Mouse (Mus musculus): ENCODE data around the gene Npl.

DNA sequence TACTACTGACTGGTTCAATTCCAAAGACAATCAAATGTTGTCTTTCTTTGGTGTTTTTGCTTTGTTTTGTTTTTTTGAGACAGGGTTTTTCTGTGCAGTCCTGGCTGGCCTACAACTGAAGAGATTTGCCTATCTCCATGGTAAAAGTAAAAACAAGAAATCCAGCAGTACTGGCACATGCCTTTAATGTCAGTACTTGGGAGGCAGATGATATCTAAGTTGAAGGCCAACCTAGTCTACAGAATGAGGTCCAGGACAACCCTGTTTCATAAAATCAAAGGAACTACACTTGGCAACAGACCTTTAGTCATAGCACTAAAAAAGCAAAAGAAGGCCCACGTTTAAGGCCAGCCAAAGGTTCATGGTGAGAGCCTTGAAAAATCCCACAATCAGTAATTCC is 88.0 kb downstream of the Npl start:
- TF ChIP-seq CTCF (IDR thresholded peaks at IDR 0.05; ENCODE audit: low read depth, low read length): no peak
- no peak for TF ChIP-seq POLR2A (IDR thresholded peaks at IDR 0.05; ENCODE audit: insufficient read depth, low read length)
- no peak for TF ChIP-seq EP300 (IDR thresholded peaks at IDR 0.05; ENCODE audit: insufficient read depth, low read depth, low read length)
